Mouse (Mus musculus): ENCODE results near the gene Hspa1a. TPM values are rescaled to one million over a fixed set of nuclear protein-coding genes. Genes with fewer than 3 reads are reported as not detected.

Gene Hspa1a
- total and polyA plus RNA-seq, 3 experiments, result 0.18 TPM; not detected in 2

DNA sequence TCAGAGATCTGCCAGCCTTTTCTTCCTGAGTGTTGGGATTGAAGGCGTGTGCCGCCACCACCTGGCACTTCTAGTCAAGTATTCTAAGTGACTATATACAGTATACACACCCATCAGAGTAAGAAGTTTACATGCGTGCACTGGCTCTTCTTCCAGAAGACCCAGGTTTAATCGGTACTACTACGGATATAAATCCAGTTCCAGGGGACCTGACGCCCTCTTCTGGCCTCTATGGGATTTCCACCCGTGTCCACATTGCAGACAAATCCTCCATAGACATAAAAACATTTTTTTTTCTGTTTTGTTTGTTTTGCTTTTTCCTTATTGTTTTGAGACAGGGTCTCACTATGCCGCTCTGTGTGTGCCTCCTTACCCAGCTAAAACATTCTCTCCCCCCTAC lies 24.4 kb downstream of the Hspa1a start:
- Histone ChIP-seq H3K27me3 (ENCODE audit: insufficient read depth, low read length) (no peaks in the 10 kb centered on the region; the same call in 1 of the 2 replicates), H3K9me3 (replicated peaks) (no peaks in the 10 kb centered on the region), H3K36me3 (replicated peaks) (peaks cover 37% of the 10 kb centered on the region), H3K4me3 (ENCODE audit: low read depth, low read length) (no peak overlapping the region), H3K4me1 (ENCODE audit: insufficient read depth, low read depth, low read length) (peaks cover 19% of the 10 kb centered on the region)
- ATAC-seq (ENCODE audit: extremely low read depth, insufficient number of reproducible peaks, low FRiP score, poor library complexity, severe bottlenecking) (no peak), DNase-seq (ENCODE audit: low spot score) (no peak)
- no peak for TF ChIP-seq GATA1 (IDR thresholded peaks at IDR 0.05; ENCODE audit: borderline replicate concordance, low read length)
- TF ChIP-seq CTCF (IDR thresholded peaks at IDR 0.05; ENCODE audit: low read depth, low read length), result peak; percentile 9; the same call in 1 of the 2 replicates

DNA sequence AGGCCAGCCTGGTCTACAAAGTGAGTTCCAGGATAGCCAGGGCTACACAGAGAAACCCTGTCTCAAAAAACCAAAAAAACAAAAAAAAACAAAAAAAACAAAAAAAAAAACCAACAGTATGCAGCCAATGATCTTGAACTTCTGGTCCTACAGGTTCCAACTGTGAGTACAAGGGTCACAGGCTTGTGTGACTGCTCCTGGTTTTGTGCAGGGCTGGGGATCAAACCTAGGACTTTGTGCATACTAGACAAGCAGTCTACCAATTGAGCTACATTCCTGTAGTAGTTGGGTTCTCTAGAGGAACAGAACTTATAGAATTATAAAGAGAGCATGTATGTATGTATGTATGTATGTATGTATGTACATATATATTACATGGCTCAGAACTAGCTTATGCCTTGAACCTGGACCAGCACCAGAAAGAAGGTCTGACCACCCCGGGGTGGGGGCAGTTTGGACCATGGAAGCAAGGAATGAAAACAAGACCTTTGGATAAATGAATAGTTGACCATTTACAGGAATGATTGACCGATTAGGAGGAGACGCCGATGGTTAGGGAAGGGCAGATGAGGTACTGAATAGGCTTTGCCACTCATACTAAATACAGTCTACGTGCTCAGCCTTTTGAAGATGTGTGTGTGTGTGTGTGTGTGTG lies 25.3 kb downstream of the Hspa1a start:
- ATAC-seq (ENCODE audit: extremely low read depth, insufficient number of reproducible peaks, low FRiP score, poor library complexity, severe bottlenecking), result no peak

DNA sequence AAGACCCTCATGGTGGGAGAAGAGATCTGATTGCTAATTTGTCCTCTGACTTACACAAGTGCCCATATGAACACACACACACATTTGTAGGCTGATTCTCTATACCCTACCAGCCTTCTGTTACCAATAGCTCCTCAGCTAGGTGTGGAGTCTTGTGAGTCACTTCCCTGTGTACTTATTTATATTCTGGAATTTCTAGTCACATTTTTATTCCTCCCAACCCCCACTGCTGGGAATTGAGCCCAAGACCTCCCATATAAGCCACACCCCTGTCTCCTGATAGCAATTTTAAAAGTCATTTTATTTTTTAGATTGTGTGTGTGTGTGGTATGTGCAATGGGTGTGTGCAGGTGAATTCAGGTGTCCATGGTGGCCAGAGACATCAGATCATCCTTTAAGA lies 27.6 kb downstream of the Hspa1a start:
- H3K4me3 ChIP-seq (ENCODE audit: low read depth, low read length), result no peak overlapping the region
- peaks cover 11% of the 10 kb centered on the region for H3K36me3 ChIP-seq (replicated peaks)
- H3K4me1 ChIP-seq (ENCODE audit: insufficient read depth, low read depth, low read length), result peaks cover 12% of the 10 kb centered on the region
- no peaks in the 10 kb centered on the region; the same call in 1 of the 2 replicates for H3K27me3 ChIP-seq (ENCODE audit: insufficient read depth, low read length)
- no peak for DNase-seq (ENCODE audit: low spot score)
- ATAC-seq (ENCODE audit: extremely low read depth, insufficient number of reproducible peaks, low FRiP score, poor library complexity, severe bottlenecking), result no peak
- no peak for TF ChIP-seq TAL1 (conservative IDR thresholded peaks at IDR 0.05; ENCODE audit: low read depth, low read length)
- TF ChIP-seq GATA1 (IDR thresholded peaks at IDR 0.05; ENCODE audit: borderline replicate concordance, low read length), result no peak
- no peak for TF ChIP-seq CTCF (IDR thresholded peaks at IDR 0.05; ENCODE audit: low read depth, low read length)
- TF ChIP-seq GATA2 (IDR thresholded peaks at IDR 0.05; ENCODE audit: borderline replicate concordance, low read depth, low read length), result no peak
- no peak for TF ChIP-seq POLR2AphosphoS5 (IDR thresholded peaks at IDR 0.05; ENCODE audit: insufficient replicate concordance, low read depth, low read length)
- no peaks in the 10 kb centered on the region for H3K9me3 ChIP-seq (replicated peaks)

More for the DNA sequence above, 25.3 kb downstream of the Hspa1a start:
- no peaks in the 10 kb centered on the region; the same call in 1 of the 2 replicates for H3K27me3 ChIP-seq (ENCODE audit: insufficient read depth, low read length)
- peaks cover 33% of the 10 kb centered on the region for H3K36me3 ChIP-seq (replicated peaks)
- no peaks in the 10 kb centered on the region for H3K9me3 ChIP-seq (replicated peaks)
- H3K4me3 ChIP-seq (ENCODE audit: low read depth, low read length), result no peak overlapping the region
- H3K4me1 ChIP-seq (ENCODE audit: insufficient read depth, low read depth, low read length), result peaks cover 23% of the 10 kb centered on the region
- TF ChIP-seq TAL1 (conservative IDR thresholded peaks at IDR 0.05; ENCODE audit: low read depth, low read length) (no peak), GATA2 (IDR thresholded peaks at IDR 0.05; ENCODE audit: borderline replicate concordance, low read depth, low read length) (no peak), GATA1 (IDR thresholded peaks at IDR 0.05; ENCODE audit: borderline replicate concordance, low read length) (no peak), POLR2AphosphoS5 (IDR thresholded peaks at IDR 0.05; ENCODE audit: insufficient replicate concordance, low read depth, low read length) (no peak), CTCF (IDR thresholded peaks at IDR 0.05; ENCODE audit: low read depth, low read length) (no peak)
- DNase-seq (ENCODE audit: low spot score), result no peak

DNA sequence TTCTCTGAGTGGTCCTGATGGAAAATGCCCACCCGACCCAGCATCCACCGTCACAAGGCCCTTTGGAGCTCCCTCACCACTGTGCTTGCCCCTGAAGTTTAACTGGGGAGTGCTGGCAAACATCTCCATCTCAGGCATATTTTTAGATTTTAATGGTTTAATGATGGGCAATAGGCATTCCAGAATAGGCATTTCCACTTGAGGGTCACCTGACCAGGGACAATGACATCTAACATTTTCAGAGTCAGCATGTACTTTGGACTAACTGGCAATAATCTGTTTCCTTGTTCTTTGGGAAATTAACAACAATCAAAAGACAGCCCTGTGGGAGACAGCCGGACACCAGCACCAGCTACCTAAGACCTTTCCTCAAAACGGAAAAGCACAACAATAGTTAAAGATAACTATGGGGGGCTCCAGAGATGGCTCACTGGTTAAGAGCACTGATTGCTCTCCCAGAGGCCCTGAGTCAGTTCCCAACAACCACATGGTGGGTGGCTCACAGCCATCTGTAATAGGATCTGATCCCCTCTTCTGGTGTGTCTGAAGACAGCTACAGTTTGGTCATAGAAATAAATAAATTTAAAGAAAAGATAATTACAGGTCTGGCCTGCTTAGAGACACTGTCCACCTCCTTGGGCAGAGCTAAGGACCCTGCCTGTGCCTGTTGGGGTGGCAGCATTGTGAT lies 28.7 kb downstream of the Hspa1a start:
- TF ChIP-seq POLR2AphosphoS5 (IDR thresholded peaks at IDR 0.05; ENCODE audit: insufficient replicate concordance, low read depth, low read length) (no peak), TAL1 (conservative IDR thresholded peaks at IDR 0.05; ENCODE audit: low read depth, low read length) (no peak), GATA2 (IDR thresholded peaks at IDR 0.05; ENCODE audit: borderline replicate concordance, low read depth, low read length) (no peak), CTCF (IDR thresholded peaks at IDR 0.05; ENCODE audit: low read depth, low read length) (no peak), GATA1 (IDR thresholded peaks at IDR 0.05; ENCODE audit: borderline replicate concordance, low read length) (no peak)
- Histone ChIP-seq H3K4me1 (ENCODE audit: insufficient read depth, low read depth, low read length) (peaks cover 11% of the 10 kb centered on the region), H3K9me3 (replicated peaks) (no peaks in the 10 kb centered on the region), H3K27me3 (ENCODE audit: insufficient read depth, low read length) (peaks cover 2% of the 10 kb centered on the region; the same call in 1 of the 2 replicates), H3K36me3 (replicated peaks) (peaks cover 3% of the 10 kb centered on the region), H3K4me3 (ENCODE audit: low read depth, low read length) (no peak overlapping the region)
- ATAC-seq (ENCODE audit: extremely low read depth, insufficient number of reproducible peaks, low FRiP score, poor library complexity, severe bottlenecking), result no peak
- DNase-seq (ENCODE audit: low spot score), result no peak

GRCm38 (mm10) chr17:34941344-34942041 lies 30.5 kb downstream of the Hspa1a start:
- DNase-seq (ENCODE audit: low spot score), result peak; percentile 27
- peaks cover 4% of the 10 kb centered on the region for H3K36me3 ChIP-seq (replicated peaks)
- TF ChIP-seq GATA2 (IDR thresholded peaks at IDR 0.05; ENCODE audit: borderline replicate concordance, low read depth, low read length), result no peak
- no peak for TF ChIP-seq GATA1 (IDR thresholded peaks at IDR 0.05; ENCODE audit: borderline replicate concordance, low read length)
- TF ChIP-seq POLR2AphosphoS5 (IDR thresholded peaks at IDR 0.05; ENCODE audit: insufficient replicate concordance, low read depth, low read length), result no peak
- no peak for TF ChIP-seq CTCF (IDR thresholded peaks at IDR 0.05; ENCODE audit: low read depth, low read length)
- no peak for TF ChIP-seq TAL1 (conservative IDR thresholded peaks at IDR 0.05; ENCODE audit: low read depth, low read length)
- H3K4me3 ChIP-seq (ENCODE audit: low read depth, low read length), result peak overlapping the region; percentile 51; the same call in 1 of the 2 replicates
- peaks cover 11% of the 10 kb centered on the region for H3K4me1 ChIP-seq (ENCODE audit: insufficient read depth, low read depth, low read length)
- no peak for ATAC-seq (ENCODE audit: extremely low read depth, insufficient number of reproducible peaks, low FRiP score, poor library complexity, severe bottlenecking)
- H3K27me3 ChIP-seq (ENCODE audit: insufficient read depth, low read length), result peaks cover 2% of the 10 kb centered on the region; the same call in 1 of the 2 replicates
- no peaks in the 10 kb centered on the region for H3K9me3 ChIP-seq (replicated peaks)

DNA sequence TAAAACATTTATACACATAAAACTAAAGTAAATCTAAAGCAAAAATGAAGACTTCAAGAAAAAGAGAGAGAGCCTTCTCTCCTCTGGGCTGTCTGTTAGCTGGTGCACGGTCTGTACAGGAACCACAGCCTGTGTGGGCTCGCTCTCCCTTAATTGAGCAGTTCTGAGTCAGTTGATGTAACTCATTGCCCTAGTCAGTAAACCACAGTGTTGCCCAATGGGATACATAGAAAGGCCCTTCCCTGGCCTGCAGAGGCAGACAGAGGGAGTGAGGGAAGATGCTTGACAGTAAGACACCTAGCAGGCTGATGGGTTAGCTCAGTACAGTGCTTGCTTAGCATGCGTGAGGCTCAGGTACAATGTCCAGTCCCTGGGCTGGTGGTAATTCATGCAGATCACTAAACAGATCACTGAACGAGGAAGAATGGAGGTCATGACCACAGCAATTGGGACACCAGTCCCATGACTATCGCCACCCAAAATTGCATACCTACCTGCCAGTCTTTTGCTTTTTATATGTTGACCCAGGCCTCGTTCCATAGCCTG lies 33.9 kb downstream of the Hspa1a start:
- no peak for ATAC-seq (ENCODE audit: extremely low read depth, insufficient number of reproducible peaks, low FRiP score, poor library complexity, severe bottlenecking)
- Histone ChIP-seq H3K4me1 (ENCODE audit: insufficient read depth, low read depth, low read length) (peaks cover 20% of the 10 kb centered on the region), H3K9me3 (replicated peaks) (no peaks in the 10 kb centered on the region), H3K4me3 (ENCODE audit: low read depth, low read length) (no peak overlapping the region), H3K36me3 (replicated peaks) (peaks cover 33% of the 10 kb centered on the region), H3K27me3 (ENCODE audit: insufficient read depth, low read length) (0 out of 2 replicates have a peak, but pooled peaks cover 2% of the 10 kb centered on the region)
- DNase-seq (ENCODE audit: low spot score), result no peak
- TF ChIP-seq POLR2AphosphoS5 (IDR thresholded peaks at IDR 0.05; ENCODE audit: insufficient replicate concordance, low read depth, low read length), result no peak
- no peak for TF ChIP-seq CTCF (IDR thresholded peaks at IDR 0.05; ENCODE audit: low read depth, low read length)
- TF ChIP-seq GATA1 (IDR thresholded peaks at IDR 0.05; ENCODE audit: borderline replicate concordance, low read length), result no peak
- TF ChIP-seq TAL1 (conservative IDR thresholded peaks at IDR 0.05; ENCODE audit: low read depth, low read length), result no peak
- TF ChIP-seq GATA2 (IDR thresholded peaks at IDR 0.05; ENCODE audit: borderline replicate concordance, low read depth, low read length), result no peak
